Mouse (Mus musculus) cerebellum, postnatal 14 days (tissue): ENCODE measurements around the gene Ccdc36.

ENCODE experiments used
- DNase-seq, 2 experiments: peaks; one replicate each; pipeline ENCODE4 v3.0.0; 2021; ENCODE audit warnings: mixed read lengths in 2 of 2

Ccdc36 gene

GRCm38 (mm10) chr9:108441236-108441919, 13.1 kb upstream of the Ccdc36 start:
- DNase-seq = peak in 1 of 2 experiments; percentile 60

- DNase-seq = no peak
Measured at GRCm38 (mm10) chr9:108440485-108440884, 12.2 kb upstream of the Ccdc36 start.

GRCm38 (mm10) chr9:108439176-108439575, 10.9 kb upstream of the Ccdc36 start:
- DNase-seq = peak; percentile 55 to 72

GRCm38 (mm10) chr9:108436182-108436581, 7.9 kb upstream of the Ccdc36 start, which contains the start of gene BC048562:
BC048562 (plus strand) TSS chr9:108436482.
- DNase-seq = no peak

- DNase-seq = no peak
Measured at GRCm38 (mm10) chr9:108431431-108432067, 3.3 kb upstream of the Ccdc36 start.

GRCm38 (mm10) chr9:108412221-108412620, 16.1 kb downstream of the Ccdc36 start:
- peak; percentile 40 to 47 for DNase-seq

- DNase-seq = no peak
Measured at GRCm38 (mm10) chr9:108411381-108411942, 16.8 kb downstream of the Ccdc36 start.

- DNase-seq = no peak
Measured at GRCm38 (mm10) chr9:108409535-108409934, 18.7 kb downstream of the Ccdc36 start.

- no peak for DNase-seq
Measured at GRCm38 (mm10) chr9:108404451-108404850, 23.8 kb downstream of the Ccdc36 start.

GRCm38 (mm10) chr9:108403081-108403480, 25.2 kb downstream of the Ccdc36 start:
- DNase-seq = no peak

- peak; percentile 63 to 72 for DNase-seq
Measured at GRCm38 (mm10) chr9:108401186-108401960, 26.9 kb downstream of the Ccdc36 start.

- peak; percentile 73 to 76 for DNase-seq
Measured at GRCm38 (mm10) chr9:108398324-108398723, 30.0 kb downstream of the Ccdc36 start.

GRCm38 (mm10) chr9:108395427-108395826, 32.9 kb downstream of the Ccdc36 start:
- no peak for DNase-seq

GRCm38 (mm10) chr9:108394191-108394590, 34.1 kb downstream of the Ccdc36 start:
- no peak for DNase-seq

GRCm38 (mm10) chr9:108392676-108393075, 35.6 kb downstream of the Ccdc36 start, which contains the start of gene 1700102P08Rik:
1700102P08Rik (plus strand) TSS chr9:108392805.
- no peak for DNase-seq

- DNase-seq = no peak
Measured at GRCm38 (mm10) chr9:108389220-108389619, 39.1 kb downstream of the Ccdc36 start.

GRCm38 (mm10) chr9:108388601-108389000, 39.7 kb downstream of the Ccdc36 start:
- no peak for DNase-seq

GRCm38 (mm10) chr9:108386816-108387215, 41.5 kb downstream of the Ccdc36 start:
- DNase-seq = no peak

- no peak for DNase-seq
Measured at GRCm38 (mm10) chr9:108385006-108385405, 43.3 kb downstream of the Ccdc36 start.

- no peak for DNase-seq
Measured at GRCm38 (mm10) chr9:108381382-108381781, 46.9 kb downstream of the Ccdc36 start.

GRCm38 (mm10) chr9:108379294-108379693, 49.0 kb downstream of the Ccdc36 start:
- DNase-seq = no peak

- no peak for DNase-seq
Measured at GRCm38 (mm10) chr9:108378736-108379135, 49.5 kb downstream of the Ccdc36 start.

- DNase-seq = no peak
Measured at GRCm38 (mm10) chr9:108378234-108378633, 50.0 kb downstream of the Ccdc36 start.
